Mouse (Mus musculus) forebrain, embryonic 11.5 days (tissue): ENCODE results near the gene Sucnr1. TPM values are rescaled to one million over a fixed set of nuclear protein-coding genes. Genes with fewer than 3 reads are reported as not detected.

Source experiments
- ATAC-seq: fragments of 200-750 bp; cut with Nextera tagmentation; replicated peaks from 2 replicates; pipeline ENCODE4 v1.8.0; 2017; ENCODE audit warnings: moderate TSS enrichment; ENCODE audit not compliant: low FRiP score
- DNase-seq: peaks from one replicate; pipeline ENCODE4 v3.0.0-alpha.2; 2017; ENCODE audit warnings: low spot score
- H3K27ac ChIP-seq: fragments of 300-500 bp; sonication (generic); 2 replicates; pipeline ENCODE4 v1.5.1; 2014; ENCODE audit warnings: low read depth, low read length
- H3K27me3 ChIP-seq: fragments of 300-500 bp; sonication (generic); 2 replicates; pipeline ENCODE4 v1.6.1; 2014; ENCODE audit warnings: mild to moderate bottlenecking, low read length, mixed read lengths; ENCODE audit not compliant: control insufficient read depth, insufficient read depth
- H3K36me3 ChIP-seq: fragments of 300-500 bp; sonication (generic); 2 replicates; pipeline ENCODE4 v1.6.1; 2014; ENCODE audit warnings: mild to moderate bottlenecking, low read length, moderate library complexity, mixed read lengths; ENCODE audit not compliant: control insufficient read depth, insufficient read depth
- H3K4me1 ChIP-seq: fragments of 300-500 bp; sonication (generic); replicated peaks from 2 replicates; pipeline ENCODE4 v1.6.1; 2014; ENCODE audit warnings: low read length, mixed read lengths; ENCODE audit not compliant: control insufficient read depth, insufficient read depth
- H3K4me2 ChIP-seq: fragments of 300-500 bp; sonication (generic); 2 replicates; pipeline ENCODE4 v1.6.1; 2014; ENCODE audit warnings: low read depth, mild to moderate bottlenecking, low read length, moderate library complexity, mixed read lengths; ENCODE audit not compliant: severe bottlenecking
- H3K4me3 ChIP-seq: fragments of 300-500 bp; sonication (generic); 2 replicates; pipeline ENCODE4 v1.5.1; 2014; ENCODE audit warnings: low read depth, low read length
- H3K9ac ChIP-seq: fragments of 300-500 bp; sonication (generic); 2 replicates; pipeline ENCODE4 v1.6.1; 2014; ENCODE audit warnings: low read length
- H3K9me3 ChIP-seq: fragments of 300-500 bp; sonication (generic); 2 replicates; pipeline ENCODE4 v1.6.1; 2016; ENCODE audit warnings: low read length, mixed read lengths; ENCODE audit not compliant: control insufficient read depth
- WGBS: fragments of 180-500 bp; shearing (Covaris S2); extraction: QIAGEN DNeasy Blood & Tissue Kit; methylation state at CpG from one replicate; pipeline ENCODE4 v1.1.7; 2014; 5-methylcytosine and 5-hydroxymethylcytosine counted together
- polyA plus RNA-seq: library from polyadenylated mRNA; unstranded; fragments of >200 nt; fragmentation: Nextera tagmentation; extraction: Ambion mirVana; gene quantifications from 2 replicates; pipeline ENCODE4 v1.2.1, GENCODE M21; 2014

The Sucnr1 gene
- polyA plus RNA-seq, 1 experiment from 2014 or later, result not detected

GRCm38 (mm10) chr3:60126564-60126963 is 44.9 kb downstream of the Sucnr1 start:
- Histone ChIP-seq H3K36me3 (no peaks in the 10 kb centered on the region), H3K27me3 (no peaks in the 10 kb centered on the region), H3K9ac (no peak overlapping the region), H3K4me1 (no peaks in the 10 kb centered on the region), H3K4me3 (no peak overlapping the region), H3K27ac (no peak overlapping the region), H3K4me2 (no peak overlapping the region), H3K9me3 (no peaks in the 10 kb centered on the region)
- DNase-seq (no peak), ATAC-seq (no peak)
- 85% methylated on average over 2 of the region's 2 CpGs for WGBS

- Histone ChIP-seq H3K9me3 (no peaks in the 10 kb centered on the region), H3K9ac (no peak overlapping the region), H3K4me1 (no peaks in the 10 kb centered on the region), H3K27ac (no peak overlapping the region), H3K36me3 (no peaks in the 10 kb centered on the region), H3K4me2 (no peak overlapping the region), H3K4me3 (no peak overlapping the region), H3K27me3 (no peaks in the 10 kb centered on the region)
- no peak for DNase-seq
- ATAC-seq, result no peak
- WGBS, result 77% methylated on average over 2 of the region's 2 CpGs
These were observed 46.6 kb downstream of the Sucnr1 start for GRCm38 (mm10) chr3:60128282-60128681.

GRCm38 (mm10) chr3:60135801-60136200 is 54.1 kb downstream of the Sucnr1 start:
- WGBS, result 79% methylated on average over 2 of the region's 2 CpGs
- Histone ChIP-seq H3K9ac (no peak overlapping the region), H3K36me3 (no peaks in the 10 kb centered on the region), H3K27me3 (no peaks in the 10 kb centered on the region), H3K4me3 (no peak overlapping the region), H3K4me2 (no peak overlapping the region), H3K27ac (no peak overlapping the region), H3K9me3 (no peaks in the 10 kb centered on the region), H3K4me1 (no peaks in the 10 kb centered on the region)
- ATAC-seq (no peak), DNase-seq (no peak)

Other genes starting within 250 kb of the Sucnr1 start
- gene Gm8298, start 220.8 kb upstream of the Sucnr1 start, polyA plus RNA-seq, result not detected in 2 replicates
- gene C130079G13Rik, start 156.7 kb upstream of the Sucnr1 start, polyA plus RNA-seq, result not detected in 2 replicates
- not detected in 2 replicates for gene Aadacl2, start 75.1 kb upstream of the Sucnr1 start, polyA plus RNA-seq
- not detected in 2 replicates for gene Aadac, start 56.2 kb upstream of the Sucnr1 start, polyA plus RNA-seq